Mouse (Mus musculus): ENCODE measurements around the gene Scamp3.

Gene Scamp3

GRCm38 (mm10) chr3:89221167-89221566 is 43.9 kb downstream of the Scamp3 start:
- in situ Hi-C loops (cut with MboI, MseI), result no loop called here

GRCm38 (mm10) chr3:89224796-89225195 is 47.5 kb downstream of the Scamp3 start:
- in situ Hi-C loops (cut with MboI, MseI), result no loop called here

DNA sequence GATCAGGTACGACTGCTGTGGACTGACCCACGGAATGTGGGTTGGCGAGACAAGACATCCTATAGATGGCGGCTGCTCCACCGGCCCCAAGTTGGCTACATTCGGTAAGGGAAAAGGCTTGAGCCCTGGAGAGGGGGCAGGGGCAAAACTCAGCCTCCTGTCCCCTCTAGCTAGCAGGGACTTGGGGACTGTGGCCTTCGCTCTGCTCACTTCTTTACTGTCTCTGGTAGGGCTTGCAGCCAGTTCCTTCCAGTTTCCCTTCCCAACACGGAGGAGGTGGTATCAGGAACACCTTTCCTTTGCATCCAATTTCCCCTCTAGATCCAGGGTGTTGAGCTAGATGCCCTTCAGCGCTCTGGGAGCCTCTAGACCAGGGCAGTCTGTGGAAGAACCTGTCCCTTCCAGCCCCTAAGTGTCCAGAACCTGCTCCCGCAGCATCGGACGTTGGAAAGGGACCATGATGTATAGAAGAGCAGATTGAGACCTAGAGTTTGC is 48.1 kb downstream of the Scamp3 start:
- in situ Hi-C loops (cut with MboI, MseI), result no loop called here

DNA sequence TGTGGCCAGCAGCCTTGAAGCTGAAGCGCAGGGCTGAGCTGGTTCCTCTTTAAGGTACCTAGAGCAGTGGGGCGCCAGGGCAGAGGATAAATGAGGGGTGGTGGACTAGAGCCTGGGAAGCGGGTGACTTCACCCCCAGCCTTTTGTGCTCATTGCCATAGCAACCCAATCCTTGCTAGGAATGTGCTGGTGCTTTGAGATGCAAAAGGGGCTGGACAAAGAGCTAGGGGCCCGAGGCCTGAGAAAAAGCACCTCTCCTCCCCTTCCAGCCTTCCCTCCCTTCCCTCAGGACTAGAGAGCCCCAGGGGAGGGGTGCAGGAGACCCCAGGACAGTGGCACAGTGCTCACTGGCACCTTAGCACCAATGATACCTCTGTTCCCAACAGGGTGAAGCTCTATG is 48.6 kb downstream of the Scamp3 start:
- in situ Hi-C loops (cut with MboI, MseI), result no loop called here

DNA sequence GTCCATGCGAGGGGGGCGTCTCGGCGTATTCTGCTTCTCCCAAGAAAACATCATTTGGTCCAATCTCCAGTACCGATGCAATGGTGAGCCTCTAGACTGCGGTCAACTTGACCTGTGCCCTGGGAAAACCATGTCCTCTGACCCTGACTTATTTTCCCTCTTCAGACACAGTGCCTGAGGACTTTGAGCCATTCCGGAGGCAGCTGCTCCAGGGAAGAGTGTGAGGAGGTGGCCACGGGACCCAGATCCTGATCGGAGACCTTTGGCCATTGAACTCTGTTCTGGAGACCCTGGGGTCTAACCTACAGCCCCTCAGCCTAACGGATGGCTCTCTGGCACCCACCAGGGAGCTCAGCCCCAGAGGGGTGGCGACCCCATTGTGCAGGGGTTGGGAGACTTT is 49.1 kb downstream of the Scamp3 start:
- in situ Hi-C loops (cut with MboI, MseI), result no loop called here

GRCm38 (mm10) chr3:89226900-89227299 is 49.6 kb downstream of the Scamp3 start, which contains the start of gene Mtx1:
TSS of gene Mtx1 (minus strand) at chr3:89227088.
- in situ Hi-C loops (cut with MboI, MseI), result no loop called here

- in situ Hi-C loops (cut with MboI, MseI), result no loop called here
Observed at GRCm38 (mm10) chr3:89227307-89228179, 50.3 kb downstream of the Scamp3 start.

GRCm38 (mm10) chr3:89228180-89228549 is 50.9 kb downstream of the Scamp3 start:
- in situ Hi-C loops (cut with MboI, MseI), result no loop called here

GRCm38 (mm10) chr3:89228836-89229235 is 51.6 kb downstream of the Scamp3 start, which contains the start of gene Muc1:
TSS of gene Muc1 (plus strand) at chr3:89229057.
- in situ Hi-C loops (cut with MboI, MseI), result no loop called here

- in situ Hi-C loops (cut with MboI, MseI), result no loop called here
Observed at GRCm38 (mm10) chr3:89229276-89229675, 52.0 kb downstream of the Scamp3 start.

DNA sequence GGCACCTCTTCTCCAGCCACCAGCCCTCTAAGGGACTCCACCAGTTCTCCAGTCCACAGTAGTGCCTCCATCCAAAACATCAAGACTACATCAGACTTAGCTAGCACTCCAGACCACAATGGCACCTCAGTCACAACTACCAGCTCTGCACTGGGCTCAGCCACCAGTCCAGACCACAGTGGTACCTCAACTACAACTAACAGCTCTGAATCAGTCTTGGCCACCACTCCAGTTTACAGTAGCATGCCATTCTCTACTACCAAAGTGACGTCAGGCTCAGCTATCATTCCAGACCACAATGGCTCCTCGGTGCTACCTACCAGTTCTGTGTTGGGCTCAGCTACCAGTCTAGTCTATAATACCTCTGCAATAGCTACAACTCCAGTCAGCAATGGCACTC is 53.3 kb downstream of the Scamp3 start:
- in situ Hi-C loops (cut with MboI, MseI), result no loop called here

GRCm38 (mm10) chr3:89231345-89231744 is 54.1 kb downstream of the Scamp3 start:
- in situ Hi-C loops (cut with MboI, MseI), result no loop called here

DNA sequence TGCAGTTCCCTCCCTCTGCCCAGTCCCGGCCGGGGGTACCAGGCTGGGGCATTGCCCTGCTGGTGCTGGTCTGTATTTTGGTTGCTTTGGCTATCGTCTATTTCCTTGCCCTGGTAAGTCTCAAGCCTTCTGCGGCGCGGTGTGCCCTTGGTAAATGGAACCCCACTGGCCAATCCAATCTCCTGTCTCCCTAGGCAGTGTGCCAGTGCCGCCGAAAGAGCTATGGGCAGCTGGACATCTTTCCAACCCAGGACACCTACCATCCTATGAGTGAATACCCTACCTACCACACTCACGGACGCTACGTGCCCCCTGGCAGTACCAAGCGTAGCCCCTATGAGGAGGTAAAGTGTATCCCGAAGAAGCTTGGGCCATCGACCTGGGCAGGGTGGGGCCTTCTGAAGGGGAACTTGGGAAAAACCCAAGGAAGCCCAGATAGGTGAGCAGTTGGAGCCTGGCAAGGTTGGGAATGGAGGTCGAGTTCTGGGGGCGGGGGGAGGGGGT is 54.6 kb downstream of the Scamp3 start:
- in situ Hi-C loops (cut with MboI, MseI), result no loop called here
